Mouse (Mus musculus): ENCODE results near the gene Ankub1.

- no peak for TF ChIP-seq CTCF (IDR thresholded peaks at IDR 0.05; ENCODE audit: control insufficient read depth, insufficient read depth, low read length)
- TF ChIP-seq POLR2A (IDR thresholded peaks at IDR 0.05; ENCODE audit: borderline replicate concordance, control insufficient read depth, low read depth, low read length): no peak
Measured at GRCm38 (mm10) chr3:57664682-57665081, 27.9 kb downstream of the Ankub1 start.
